Mouse (Mus musculus) erythroblast, embryonic 14.5 days (primary cell): ENCODE data around the gene Hsd3b6. TPM values are rescaled to one million over a fixed set of nuclear protein-coding genes. Genes with fewer than 3 reads are reported as not detected.
"Not testable (repeated sequence)": the region's sequence is repeated elsewhere in the genome, so short reads cannot be mapped to it uniquely, and the experiment has no call there.

ENCODE experiments used
- H3K27me3 ChIP-seq: 2 replicates; pipeline ENCODE4 v1.6.1; 2012; ENCODE audit warnings: inconsistent platforms; ENCODE audit not compliant: control insufficient read depth
- H3K36me3 ChIP-seq: 2 replicates; pipeline ENCODE4 v1.6.1; 2012; ENCODE audit warnings: mild to moderate bottlenecking, inconsistent platforms; ENCODE audit not compliant: control insufficient read depth
- H3K4me1 ChIP-seq: 2 replicates; pipeline ENCODE4 v1.6.1; 2012; ENCODE audit warnings: inconsistent platforms; ENCODE audit not compliant: control insufficient read depth
- H3K4me3 ChIP-seq: replicated peaks from 2 replicates; pipeline ENCODE3; 2012; ENCODE audit warnings: moderate library complexity, mild to moderate bottlenecking, inconsistent platforms
- H3K9me3 ChIP-seq: 2 replicates; pipeline ENCODE4 v1.6.1; 2012; ENCODE audit warnings: low read length, inconsistent platforms, mixed read lengths; ENCODE audit not compliant: control insufficient read depth
- GATA1 ChIP-seq: IDR thresholded peaks from 2 replicates; pipeline ENCODE4 v1.6.1; 2012; ENCODE audit warnings: low read length, inconsistent platforms, mixed read lengths
- TAL1 ChIP-seq: IDR thresholded peaks from 3 replicates; pipeline ENCODE4 v1.6.1; 2012; ENCODE audit warnings: low read length, inconsistent platforms, mixed read lengths
- polyA plus RNA-seq: library from polyadenylated mRNA; stranded (reverse); fragments of >175 nt; gene quantifications from 2 replicates; pipeline ENCODE4 v1.2.3, GENCODE M21; 2012

Gene Hsd3b6
- polyA plus RNA-seq, 1 experiment, result 0.33 TPM

GRCm38 (mm10) chr3:98850262-98850661 lies 36.0 kb upstream of the Hsd3b6 start:
- TF ChIP-seq GATA1 (no peak), TAL1 (no peak)
- Histone ChIP-seq H3K4me3 (no peak overlapping the region), H3K27me3 (peaks cover 10% of the 10 kb centered on the region), H3K36me3 (peaks cover 16% of the 10 kb centered on the region), H3K9me3 (no peaks in the 10 kb centered on the region), H3K4me1 (peaks cover 67% of the 10 kb centered on the region)

- TF ChIP-seq GATA1 (no peak), TAL1 (no peak)
- Histone ChIP-seq H3K4me3 (no peak overlapping the region), H3K27me3 (peaks cover 20% of the 10 kb centered on the region), H3K9me3 (no peaks in the 10 kb centered on the region), H3K36me3 (peaks cover 12% of the 10 kb centered on the region), H3K4me1 (peaks cover 55% of the 10 kb centered on the region)
These were observed 34.7 kb upstream of the Hsd3b6 start for GRCm38 (mm10) chr3:98848898-98849297.

- peak overlapping the region; percentile 20 for H3K4me3 ChIP-seq
- not testable (repeated sequence) for H3K9me3 ChIP-seq, H3K36me3 ChIP-seq, H3K27me3 ChIP-seq
- H3K4me1 ChIP-seq, result peaks cover 31% of the 10 kb centered on the region
These were observed 1.6 kb downstream of the Hsd3b6 start for GRCm38 (mm10) chr3:98812653-98813052.

- H3K36me3 ChIP-seq, H3K27me3 ChIP-seq, H3K4me3 ChIP-seq, H3K4me1 ChIP-seq, H3K9me3 ChIP-seq: not testable (repeated sequence)
These were observed 9.2 kb downstream of the Hsd3b6 start for GRCm38 (mm10) chr3:98805032-98805431.

- TF ChIP-seq GATA1 (no peak), TAL1 (no peak)
- Histone ChIP-seq H3K9me3 (peaks cover 2% of the 10 kb centered on the region; the same call in 1 of the 2 replicates), H3K4me3 (no peak overlapping the region), H3K4me1 (no peaks in the 10 kb centered on the region), H3K27me3 (no peaks in the 10 kb centered on the region), H3K36me3 (no peaks in the 10 kb centered on the region)
These were observed 27.7 kb downstream of the Hsd3b6 start for GRCm38 (mm10) chr3:98786551-98786950.

- no peaks in the 10 kb centered on the region for H3K36me3 ChIP-seq
- H3K4me1 ChIP-seq, result no peaks in the 10 kb centered on the region
- peaks cover 2% of the 10 kb centered on the region; the same call in 1 of the 2 replicates for H3K9me3 ChIP-seq
- TF ChIP-seq TAL1 (no peak), GATA1 (no peak)
- H3K27me3 ChIP-seq, result no peaks in the 10 kb centered on the region
- H3K4me3 ChIP-seq, result no peak overlapping the region
These were observed 31.9 kb downstream of the Hsd3b6 start for GRCm38 (mm10) chr3:98782181-98782868.

GRCm38 (mm10) chr3:98780921-98781320 lies 33.3 kb downstream of the Hsd3b6 start:
- H3K4me3 ChIP-seq, result no peak overlapping the region
- no peaks in the 10 kb centered on the region for H3K27me3 ChIP-seq
- no peaks in the 10 kb centered on the region for H3K36me3 ChIP-seq
- H3K4me1 ChIP-seq, result no peaks in the 10 kb centered on the region
- TF ChIP-seq TAL1, result no peak
- no peak for TF ChIP-seq GATA1
- peaks cover 1% of the 10 kb centered on the region; the same call in 1 of the 2 replicates for H3K9me3 ChIP-seq

- no peaks in the 10 kb centered on the region for H3K4me1 ChIP-seq
These were observed 50.1 kb downstream of the Hsd3b6 start for GRCm38 (mm10) chr3:98764155-98764554.

GRCm38 (mm10) chr3:98756836-98757235 lies 57.4 kb downstream of the Hsd3b6 start:
- Histone ChIP-seq H3K9me3 (no peaks in the 10 kb centered on the region), H3K4me3 (no peak overlapping the region), H3K27me3 (no peaks in the 10 kb centered on the region), H3K36me3 (no peaks in the 10 kb centered on the region), H3K4me1 (no peaks in the 10 kb centered on the region)
- no peak for TF ChIP-seq GATA1
- TF ChIP-seq TAL1, result no peak

More at GRCm38 (mm10) chr3:98764155-98764554, 50.1 kb downstream of the Hsd3b6 start:
- H3K9me3 ChIP-seq, result no peaks in the 10 kb centered on the region
- H3K4me3 ChIP-seq, result no peak overlapping the region
- no peaks in the 10 kb centered on the region for H3K36me3 ChIP-seq
- no peak for TF ChIP-seq TAL1
- no peak for TF ChIP-seq GATA1
- H3K27me3 ChIP-seq, result no peaks in the 10 kb centered on the region

Other genes starting within 250 kb of the Hsd3b6 start
- gene Gm10681, start 225.6 kb downstream of the Hsd3b6 start, polyA plus RNA-seq, result not detected in 2 replicates
- gene Hsd3b5, start 184.2 kb downstream of the Hsd3b6 start, polyA plus RNA-seq, result not detected in 2 replicates
- not detected in 2 replicates for gene Hsd3b2, start 89.9 kb downstream of the Hsd3b6 start, polyA plus RNA-seq
- gene Hsd3b3, start 51.3 kb downstream of the Hsd3b6 start, polyA plus RNA-seq, result not detected in 2 replicates
- gene Hsd3b1, start 45.4 kb upstream of the Hsd3b6 start, polyA plus RNA-seq, result 0.10 and 0.15 TPM in 2 replicates
- not detected in 2 replicates for gene Hao2, start 78.8 kb upstream of the Hsd3b6 start, polyA plus RNA-seq